Mouse (Mus musculus): Measurements from ENCODE around the gene Sema6b.

DNA sequence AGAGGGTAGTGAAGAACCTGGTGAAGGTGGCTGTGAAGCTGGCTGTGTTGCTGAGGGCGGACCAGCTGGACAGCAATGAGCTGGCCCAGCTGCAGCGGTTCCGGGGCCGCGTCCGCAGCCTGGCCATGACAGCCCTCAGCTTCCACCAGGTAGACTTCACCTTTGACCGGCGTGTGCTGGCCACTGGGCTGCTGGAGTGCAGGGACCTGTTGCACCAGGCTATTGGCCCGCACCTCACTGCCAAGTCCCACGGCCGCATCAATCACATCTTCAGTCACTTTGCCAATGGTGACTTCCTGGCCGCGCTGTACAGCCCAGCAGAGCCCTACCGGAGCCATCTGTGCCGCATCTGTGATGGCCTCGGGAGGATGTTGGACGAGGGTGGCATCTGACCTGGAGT lies 31.7 kb upstream of the Sema6b start:
- TF ChIP-seq POLR2A (IDR thresholded peaks at IDR 0.05; ENCODE audit: low read depth, low read length) (no peak), CTCF (IDR thresholded peaks at IDR 0.05; ENCODE audit: borderline replicate concordance, insufficient read depth, low read length) (no peak)
